Mouse (Mus musculus): ENCODE data around the gene Kmt2c.

GRCm38 (mm10) chr5:25540921-25541320 is 42.3 kb upstream of the Kmt2c start:
- no peak for TF ChIP-seq GATA1 (IDR thresholded peaks at IDR 0.05; ENCODE audit: borderline replicate concordance, low read length)
- no peak for TF ChIP-seq FLI1 (IDR thresholded peaks at IDR 0.05; ENCODE audit: low read length)

Measured in megakaryocyte, embryonic 14.5 days (primary cell).